Mouse (Mus musculus): ENCODE measurements around the gene Gorasp2.

Gorasp2 gene

DNA sequence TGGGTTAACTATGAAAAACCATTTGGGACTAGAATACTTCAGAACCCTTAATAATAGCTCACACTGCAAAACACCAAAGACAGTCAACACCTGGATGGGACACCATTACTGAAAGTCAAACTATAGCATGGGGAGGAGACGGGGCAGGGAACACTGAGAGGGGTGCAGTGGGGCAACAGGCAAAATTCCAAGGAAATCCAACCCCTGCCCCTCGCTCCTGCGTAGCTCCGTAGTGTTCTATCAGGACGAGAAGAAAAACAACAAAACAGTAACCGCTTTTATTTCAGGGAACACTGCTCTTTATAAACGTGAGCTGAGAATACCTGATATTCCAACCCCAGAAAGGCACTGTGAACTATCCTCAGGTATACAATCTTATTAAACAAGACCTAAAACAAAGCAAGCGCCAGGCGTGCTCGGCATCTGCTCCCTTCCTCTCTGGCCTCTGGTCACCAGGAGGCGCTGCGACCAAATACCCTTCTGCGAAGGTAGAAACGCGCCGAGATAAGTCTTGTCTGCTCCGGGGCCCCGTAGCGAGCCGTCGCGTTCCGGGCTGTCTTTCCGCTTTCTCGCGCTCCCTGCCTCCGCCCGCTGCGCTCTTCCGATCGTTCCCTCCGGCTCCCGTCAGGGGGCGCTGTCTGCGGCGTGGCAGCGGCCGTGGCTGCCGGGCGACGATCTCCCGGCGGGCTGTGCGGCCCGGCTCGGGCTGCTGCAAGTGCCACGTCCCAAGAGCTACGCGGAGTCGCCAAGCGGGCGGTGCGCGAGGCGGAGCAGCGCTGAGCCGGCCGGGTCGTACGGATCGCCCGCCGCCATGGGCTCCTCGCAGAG is at the start of gene Gorasp2:
Gene Gorasp2, plus strand, starts transcription at position 690 of the 828 bp plus-strand sequence.
- peak; percentile 98 for DNase-seq (ENCODE audit: low spot score)

DNA sequence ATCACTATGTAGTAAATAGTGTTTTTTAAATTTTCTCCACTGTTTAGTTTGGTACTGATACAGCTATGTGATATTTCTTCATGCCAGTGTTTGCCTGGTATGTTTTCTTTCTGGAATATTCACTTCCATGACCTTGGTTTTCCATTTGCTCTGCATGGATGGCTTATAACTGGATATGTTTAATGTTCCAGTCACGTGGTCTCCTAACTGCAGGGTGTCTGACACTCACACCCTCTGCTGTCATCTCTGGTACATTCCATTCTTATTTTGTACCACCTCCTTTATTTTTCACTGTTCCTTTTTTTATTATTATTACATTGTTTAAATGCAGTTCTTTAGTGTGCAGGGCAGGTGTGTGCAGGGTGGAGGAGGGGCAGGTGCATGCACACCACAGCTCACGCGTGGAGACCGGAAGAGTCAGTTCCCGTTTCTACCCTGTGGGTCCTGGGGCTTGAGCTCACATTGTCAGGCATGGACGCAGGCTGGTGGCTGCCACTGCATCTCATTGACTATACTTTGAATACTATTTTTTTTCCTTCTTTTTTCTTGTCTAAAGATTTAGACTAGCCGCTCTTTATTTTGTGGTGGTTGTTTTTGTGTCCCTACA is 46.5 kb upstream of the Gorasp2 start:
- DNase-seq (ENCODE audit: low spot score), result no peak

DNA sequence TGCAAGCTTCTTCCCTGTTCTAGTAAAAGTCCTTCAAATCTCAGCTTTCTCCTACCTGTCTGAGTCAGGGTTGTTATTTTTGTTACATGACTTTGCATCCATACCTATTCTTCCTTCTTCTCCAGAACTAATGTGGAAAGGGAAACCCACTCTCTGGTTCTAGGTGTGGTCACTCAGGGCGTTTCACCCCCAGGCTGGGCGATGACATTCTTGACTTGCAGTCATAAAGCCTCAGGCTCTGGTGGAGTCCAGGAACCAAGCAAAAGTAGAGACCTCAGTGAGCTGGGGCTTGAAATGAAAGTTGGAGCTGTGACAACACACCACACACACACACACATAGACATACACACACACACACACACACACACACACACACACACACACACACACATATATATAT is 45.3 kb upstream of the Gorasp2 start:
- no peak for DNase-seq (ENCODE audit: low spot score)

DNA sequence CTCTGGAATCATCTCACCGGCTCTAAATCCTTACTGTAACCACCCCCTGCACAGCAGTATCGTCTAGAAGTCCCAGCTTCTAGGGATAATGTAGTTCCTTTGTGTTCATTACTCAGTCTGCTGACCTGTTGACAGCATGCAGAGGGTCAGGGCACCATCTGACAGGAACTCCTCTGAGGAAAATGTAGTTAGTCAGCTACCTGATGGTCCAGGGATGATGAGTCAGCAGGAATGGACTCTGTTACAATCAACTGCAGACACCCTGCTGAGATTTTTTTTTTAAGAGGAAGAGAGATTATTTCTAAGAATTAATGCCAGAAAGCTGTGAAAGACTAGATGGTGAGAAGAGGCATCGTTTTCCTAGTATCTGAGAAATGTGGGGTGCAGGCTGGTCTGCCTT is 44.8 kb upstream of the Gorasp2 start:
- DNase-seq (ENCODE audit: low spot score), result no peak

DNA sequence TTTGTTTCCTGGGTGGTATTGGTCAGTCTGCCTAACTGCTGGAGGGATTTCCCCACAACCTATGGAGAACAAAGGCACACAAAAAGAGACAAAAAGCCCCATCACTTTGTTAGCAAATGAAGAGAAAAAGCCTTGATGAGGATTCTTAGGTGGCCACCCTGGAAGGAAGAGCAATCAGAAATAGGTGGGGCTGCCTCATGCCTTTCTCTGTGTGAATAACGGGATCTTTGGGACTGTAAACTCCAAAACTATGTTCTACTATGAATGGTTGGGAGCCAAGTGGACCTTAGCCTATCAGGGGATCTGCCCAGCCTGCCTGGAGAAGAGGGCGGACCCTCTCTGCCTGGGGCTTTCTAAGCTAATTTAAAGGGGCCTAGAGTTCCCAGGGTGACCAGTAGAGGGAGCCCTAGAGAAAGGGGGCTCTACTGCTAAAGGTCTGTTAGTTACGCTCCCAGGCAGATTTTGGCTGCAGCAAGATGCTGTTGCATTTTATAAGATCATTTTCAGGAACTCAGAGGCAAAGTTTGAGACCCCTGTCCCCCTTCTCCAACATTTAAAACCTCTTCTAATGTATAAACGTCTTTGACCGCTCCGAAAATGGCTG is 42.0 kb upstream of the Gorasp2 start:
- no peak for DNase-seq (ENCODE audit: low spot score)

DNA sequence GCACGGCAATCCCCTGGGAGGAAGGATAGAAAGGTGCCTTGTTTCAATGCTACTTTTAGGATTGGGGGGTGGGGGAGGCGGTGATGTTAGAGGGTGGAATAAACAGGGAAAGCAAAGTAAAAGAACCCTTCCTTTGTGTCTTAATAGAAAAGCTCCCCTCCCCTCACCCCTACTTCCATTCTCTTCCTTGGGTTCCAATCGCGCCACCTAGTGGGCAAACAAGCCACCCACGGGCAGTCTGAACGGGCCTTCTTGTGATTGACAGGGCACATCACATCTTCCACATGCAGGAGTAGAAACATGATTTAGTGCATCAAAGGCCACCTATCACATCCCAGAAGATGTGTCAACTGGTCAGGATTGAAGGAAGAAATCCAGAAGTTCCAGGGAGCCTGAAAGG is 41.2 kb upstream of the Gorasp2 start:
- DNase-seq (ENCODE audit: low spot score), result peak; percentile 24

DNA sequence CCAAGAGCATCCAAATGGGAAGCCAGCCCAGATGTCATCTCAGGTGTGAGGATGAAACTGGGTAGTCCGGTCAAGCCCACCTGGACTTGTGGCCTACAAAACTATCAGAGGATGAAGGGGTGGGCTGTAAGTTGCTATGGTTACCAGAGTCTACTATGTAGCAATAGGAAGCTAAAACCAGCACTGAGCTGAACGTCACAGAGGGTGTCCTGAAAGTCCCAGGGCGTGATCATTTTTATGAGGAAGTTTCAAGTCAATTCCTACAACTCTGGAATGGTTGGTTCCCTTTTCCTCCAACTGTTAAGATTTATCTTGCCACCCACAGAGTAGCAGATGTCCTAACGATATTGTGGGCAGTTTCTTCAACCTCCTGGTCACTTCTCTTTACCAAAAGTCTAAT is 39.1 kb upstream of the Gorasp2 start:
- no peak for DNase-seq (ENCODE audit: low spot score)

DNA sequence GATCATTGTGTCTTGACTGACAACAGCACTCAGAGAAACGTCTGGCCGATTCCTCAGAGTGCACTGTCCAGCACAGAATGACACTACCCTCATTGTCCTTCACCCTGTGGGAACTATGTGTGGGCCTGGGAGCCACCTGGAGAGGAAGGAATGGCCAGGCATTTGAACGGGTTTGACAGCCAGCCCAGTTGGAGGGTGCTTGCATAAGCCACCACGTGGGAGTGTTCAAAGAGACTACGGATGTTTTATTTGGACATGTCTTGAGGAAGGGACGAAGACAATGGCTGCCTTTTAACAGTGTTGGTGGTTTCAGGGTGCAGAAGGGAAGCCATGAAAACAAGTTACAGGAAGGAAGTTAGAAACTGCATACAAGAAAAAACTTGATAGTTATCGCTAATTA is 35.6 kb upstream of the Gorasp2 start:
- no peak for DNase-seq (ENCODE audit: low spot score)

DNA sequence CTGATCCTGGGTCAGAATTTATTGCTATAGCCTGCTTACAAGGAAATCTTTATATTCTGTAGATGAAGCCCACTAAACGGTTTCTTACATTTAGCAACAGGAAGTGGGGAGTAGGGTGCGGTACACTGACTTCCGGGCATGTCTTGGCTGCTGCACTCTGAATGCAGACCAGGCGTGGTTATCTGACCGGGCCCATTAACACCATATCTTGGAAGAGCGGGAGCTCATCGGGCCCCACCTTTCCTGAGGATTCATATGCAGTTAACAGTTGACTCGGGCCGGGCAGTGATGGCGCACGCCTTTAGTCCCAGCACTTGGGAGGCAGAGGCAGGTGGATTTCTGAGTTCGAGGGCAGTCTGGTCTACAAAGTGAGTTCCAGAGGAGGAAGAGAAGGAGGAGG is 33.0 kb upstream of the Gorasp2 start:
- no peak for DNase-seq (ENCODE audit: low spot score)

DNA sequence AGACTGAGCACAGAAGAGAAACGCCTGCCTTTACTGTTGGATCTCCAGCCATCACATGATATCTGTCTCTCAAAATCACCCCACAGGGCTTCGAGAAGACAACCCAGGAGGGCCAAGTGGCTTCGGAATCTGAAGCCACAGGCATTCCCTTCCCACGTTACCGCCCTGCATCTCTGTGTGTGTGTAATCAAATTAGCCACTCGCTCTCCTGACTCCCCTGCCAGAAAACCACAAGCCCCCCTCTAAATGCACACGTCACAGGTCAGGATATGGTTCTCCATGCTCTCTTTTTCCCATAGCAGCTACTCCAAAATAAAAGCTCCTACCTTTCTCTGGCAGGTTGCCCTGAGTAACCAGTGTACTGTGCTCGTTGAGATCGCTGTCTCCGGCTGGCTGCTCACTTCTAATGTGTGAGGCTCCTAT is 32.0 kb upstream of the Gorasp2 start:
- DNase-seq (ENCODE audit: low spot score), result peak; percentile 23

DNA sequence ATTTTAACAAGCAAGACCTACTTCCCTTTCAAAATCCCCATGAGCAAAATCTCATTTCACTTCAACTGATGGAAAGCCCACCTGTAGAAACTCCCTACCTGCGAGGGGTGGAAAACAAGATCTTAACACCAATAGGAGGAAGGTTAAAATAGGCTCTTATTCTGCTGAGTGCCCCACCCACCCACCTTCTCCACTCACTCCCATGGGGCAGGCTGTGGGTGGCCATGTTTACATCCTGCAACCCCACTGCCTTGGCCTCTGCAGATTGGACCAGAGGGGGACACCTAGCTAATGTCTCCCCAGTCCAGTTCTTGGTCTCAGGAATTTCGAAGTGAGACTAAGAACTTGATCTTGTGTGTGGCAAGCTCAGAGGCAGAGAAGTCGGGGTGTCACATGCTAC is 31.5 kb upstream of the Gorasp2 start:
- no peak for DNase-seq (ENCODE audit: low spot score)

DNA sequence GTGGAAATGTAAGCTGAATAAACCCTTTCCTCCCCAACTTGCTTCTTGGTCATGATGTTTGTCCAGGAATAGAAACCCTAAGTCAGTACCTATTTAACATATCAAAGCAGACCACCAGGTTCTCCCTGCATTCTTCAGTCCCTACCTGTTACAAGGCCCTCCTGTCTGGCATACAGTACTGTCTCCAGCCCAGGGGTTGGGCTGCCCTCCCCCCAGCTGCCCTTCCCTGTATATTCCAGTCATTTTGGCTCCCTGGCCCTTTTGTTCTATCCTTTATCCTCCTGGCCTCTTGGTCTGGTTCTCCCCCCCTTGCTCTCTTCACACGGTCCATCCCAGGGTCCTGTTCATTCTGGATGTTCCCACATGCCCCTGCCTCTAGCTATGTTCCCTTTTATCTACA is 30.1 kb upstream of the Gorasp2 start:
- no peak for DNase-seq (ENCODE audit: low spot score)

DNA sequence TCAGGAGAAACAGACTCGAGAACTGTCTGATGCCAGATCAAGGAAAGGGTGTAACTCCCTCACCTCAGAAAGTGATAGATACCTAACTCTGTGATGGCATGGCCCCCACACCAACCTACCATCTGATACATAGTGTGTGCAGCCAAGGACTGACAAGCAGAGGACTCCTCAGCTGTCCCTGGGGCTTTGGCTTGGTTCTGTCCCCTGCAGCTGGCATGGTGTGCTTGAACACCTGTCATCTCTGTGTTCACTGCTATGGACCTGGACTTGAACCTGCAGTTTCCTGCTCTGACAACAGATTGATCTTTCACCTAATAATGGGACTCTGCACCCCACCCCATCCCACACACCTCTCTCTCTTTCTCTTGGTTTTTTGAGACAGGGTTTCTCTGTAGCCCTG is 29.0 kb upstream of the Gorasp2 start:
- no peak for DNase-seq (ENCODE audit: low spot score)

DNA sequence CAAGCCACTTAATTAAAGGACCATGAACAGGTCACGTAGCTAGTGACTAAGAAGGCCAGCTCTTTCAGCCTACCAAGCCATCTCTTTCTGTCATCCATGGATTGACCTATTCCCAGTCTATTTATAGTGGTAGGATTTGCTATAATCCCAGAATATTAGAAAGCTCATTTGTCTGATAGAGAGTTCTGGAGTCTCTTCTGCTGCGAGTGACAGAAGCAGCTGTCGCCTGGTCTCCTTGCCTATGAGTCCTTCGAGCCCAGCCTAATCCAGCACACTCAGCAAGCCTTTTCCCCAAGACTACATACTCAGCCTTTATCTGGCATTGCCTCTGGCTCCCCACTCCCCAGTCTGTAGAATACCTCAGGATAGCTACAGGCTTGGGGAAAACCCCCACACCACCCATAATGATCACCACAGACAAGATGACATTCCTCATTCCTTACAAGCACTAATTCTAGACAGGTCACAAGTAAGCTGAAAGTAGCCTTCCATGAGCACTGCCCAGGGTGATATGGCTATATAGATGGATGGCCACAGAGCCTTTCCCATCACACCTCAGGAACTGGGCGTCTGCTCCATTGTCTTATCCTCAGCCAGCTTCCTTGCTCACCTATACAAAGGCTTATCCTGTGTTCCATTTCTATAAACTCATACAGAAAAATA is 27.2 kb upstream of the Gorasp2 start:
- DNase-seq (ENCODE audit: low spot score), result no peak

DNA sequence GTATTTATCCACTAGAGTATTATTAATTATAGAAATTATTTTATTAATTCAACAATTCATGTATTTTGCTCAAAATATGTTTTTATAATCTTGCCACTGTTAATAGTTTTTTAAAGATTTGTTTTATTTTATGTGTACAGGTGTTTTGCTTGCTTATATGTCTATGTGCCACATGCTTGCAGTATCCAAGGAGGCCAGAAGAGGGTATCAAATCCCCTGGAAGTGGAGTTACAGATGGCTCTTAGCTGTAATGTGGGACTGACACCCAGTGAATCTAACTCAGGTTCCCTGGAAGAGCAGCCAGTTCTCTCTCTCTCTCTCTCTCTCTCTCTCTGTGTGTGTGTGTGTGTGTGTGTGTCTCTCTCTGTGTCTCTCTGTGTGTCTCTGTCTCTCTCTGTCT is 20.4 kb upstream of the Gorasp2 start:
- DNase-seq (ENCODE audit: low spot score), result no peak

DNA sequence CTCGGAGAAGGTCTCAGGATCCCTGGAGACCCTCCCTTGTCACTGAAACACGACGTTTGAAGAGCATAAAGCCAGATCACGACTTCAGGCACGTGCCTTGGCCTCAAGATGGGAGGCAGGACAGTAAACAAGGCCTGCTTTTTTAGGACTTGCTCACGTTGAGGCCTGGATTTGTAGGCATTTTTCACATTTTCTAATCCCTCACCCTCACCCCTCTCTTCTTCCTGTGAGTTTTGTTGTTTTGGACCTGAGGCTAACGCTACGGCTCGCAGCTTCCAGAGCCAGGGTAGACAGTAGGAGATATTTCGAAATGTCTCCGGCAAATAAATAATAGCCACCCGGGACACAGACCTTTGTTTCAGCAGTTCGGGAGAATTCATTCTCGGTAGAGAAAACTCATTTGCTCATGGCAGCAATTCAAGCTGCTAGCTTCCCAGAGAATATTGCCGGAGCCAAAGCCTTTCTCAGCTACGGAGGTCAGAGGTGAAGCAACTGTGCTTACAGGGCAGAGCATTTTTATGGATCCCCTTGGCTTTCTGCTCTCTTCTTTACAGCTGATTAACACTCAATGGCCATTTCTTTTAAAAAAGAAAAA is 18.3 kb upstream of the Gorasp2 start:
- DNase-seq (ENCODE audit: low spot score), result no peak

DNA sequence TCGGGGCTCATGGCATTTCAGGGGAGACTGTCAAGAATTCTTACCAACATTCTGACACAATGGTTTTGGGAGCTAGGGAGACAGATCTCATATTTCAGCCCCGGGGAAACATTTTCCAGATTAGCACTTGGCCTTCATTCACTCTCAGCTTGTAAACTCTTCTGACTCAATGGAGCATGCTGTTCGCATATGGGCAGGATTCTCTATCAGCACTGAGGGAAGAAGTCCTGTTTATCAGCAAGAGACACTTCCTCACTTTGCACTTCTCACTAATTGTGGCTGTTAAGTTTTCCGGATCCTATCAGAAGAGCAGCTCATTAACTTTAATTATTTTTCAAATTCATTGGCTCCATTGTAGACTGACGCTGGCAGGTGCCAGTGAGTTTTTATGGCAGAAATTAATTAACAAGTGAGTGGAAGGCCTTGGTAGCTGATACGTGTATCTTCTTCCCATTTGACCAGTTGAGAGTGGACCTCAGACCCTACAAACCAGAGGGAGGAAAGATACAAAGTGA is 16.1 kb upstream of the Gorasp2 start:
- DNase-seq (ENCODE audit: low spot score), result no peak

DNA sequence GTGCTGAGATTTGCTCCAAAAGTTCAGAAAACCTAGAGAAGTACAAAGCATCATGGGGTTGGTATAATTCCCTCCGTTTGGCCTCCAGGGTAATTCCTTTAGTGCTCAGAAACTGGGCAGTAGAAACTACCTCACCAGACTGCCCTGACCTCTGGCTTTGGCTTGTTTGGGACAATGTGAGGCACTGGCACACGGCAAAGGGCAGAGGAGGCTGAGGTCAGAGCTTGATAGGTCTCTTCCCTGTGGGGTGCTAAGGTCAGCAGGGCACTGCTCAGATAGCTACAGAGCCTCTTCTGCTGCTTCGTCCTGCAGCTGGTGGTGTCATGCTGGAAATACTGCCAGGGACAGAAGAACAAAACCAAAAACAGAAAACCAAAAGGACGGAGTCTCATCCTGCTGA is 13.7 kb upstream of the Gorasp2 start:
- DNase-seq (ENCODE audit: low spot score), result no peak

DNA sequence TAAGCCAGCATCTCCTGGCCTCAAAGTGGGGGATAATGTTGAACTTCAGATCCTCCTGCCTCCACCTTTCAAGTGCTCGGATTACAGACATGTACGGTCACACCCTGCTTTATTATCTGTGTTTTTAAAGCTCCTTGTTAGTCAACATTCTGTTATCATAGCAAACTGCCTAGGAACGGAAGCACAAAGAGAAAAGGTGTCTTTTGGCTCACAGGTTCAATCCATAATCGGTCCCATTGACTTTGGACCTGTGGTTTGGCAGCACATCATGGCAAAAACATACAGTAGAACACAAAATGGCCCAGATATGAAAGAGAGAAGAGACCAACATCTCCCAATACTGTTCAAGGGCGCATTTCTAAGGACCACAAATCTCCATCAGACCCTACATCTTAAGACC is 13.1 kb upstream of the Gorasp2 start:
- DNase-seq (ENCODE audit: low spot score), result no peak

DNA sequence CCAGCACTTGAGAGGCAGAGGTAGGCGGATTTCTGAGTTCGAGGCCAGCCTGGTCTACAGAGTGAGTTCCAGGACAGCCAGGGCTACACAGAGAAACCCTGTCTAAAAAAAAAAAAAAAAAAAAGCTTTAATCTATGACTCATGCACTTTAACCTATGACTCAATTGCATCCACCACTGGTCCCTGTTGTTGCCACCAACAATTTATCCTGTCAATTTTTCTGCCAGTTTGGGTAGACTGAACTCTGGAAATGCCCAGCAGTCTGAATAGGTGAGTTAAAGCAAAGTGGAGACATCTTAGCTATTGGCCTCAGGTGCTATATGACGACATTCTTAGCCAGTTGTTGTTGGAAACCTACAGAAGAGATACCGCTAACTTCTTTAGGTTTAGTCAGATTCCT is 11.9 kb upstream of the Gorasp2 start:
- no peak for DNase-seq (ENCODE audit: low spot score)

DNA sequence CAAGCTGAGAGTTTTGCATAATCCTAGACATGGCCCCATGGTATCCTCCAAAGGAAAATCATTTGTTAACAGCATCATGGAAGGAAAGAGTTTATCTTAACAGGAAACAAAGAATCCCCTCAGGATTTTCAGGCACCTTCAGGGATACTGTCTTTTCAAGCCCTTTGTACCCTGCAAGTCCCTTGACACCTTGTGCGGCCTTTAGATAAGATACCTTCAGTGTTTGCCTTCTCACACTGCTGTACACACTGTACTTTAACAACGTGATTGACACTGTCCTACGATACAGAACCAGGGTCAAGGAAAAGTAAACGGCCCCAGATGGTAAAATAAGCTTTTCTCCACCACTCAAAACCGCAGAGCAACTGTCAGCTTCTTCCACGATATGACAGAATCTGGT is 9.6 kb upstream of the Gorasp2 start:
- DNase-seq (ENCODE audit: low spot score), result no peak

DNA sequence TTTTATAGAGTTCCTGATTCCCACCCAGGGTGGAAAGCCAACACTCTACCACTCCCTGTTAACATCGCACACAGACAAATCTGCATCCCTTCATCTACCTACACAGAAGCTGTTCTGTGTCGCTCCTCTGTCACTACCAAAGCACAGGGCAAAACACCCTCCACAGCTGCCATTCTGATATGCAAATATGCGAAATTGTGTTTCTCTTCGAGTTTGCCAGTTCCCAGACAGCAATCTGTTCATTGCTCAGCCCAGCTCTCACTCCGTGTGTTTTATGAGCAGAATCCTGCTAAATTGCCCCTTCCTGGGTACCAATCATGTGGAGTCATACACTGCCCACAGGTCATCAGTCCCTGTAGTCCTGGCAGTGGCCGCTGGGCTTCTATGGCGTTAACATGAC is 4.3 kb upstream of the Gorasp2 start:
- DNase-seq (ENCODE audit: low spot score), result no peak
